Mouse (Mus musculus) ES-E14 (cell line): ENCODE data around the gene Gcc2.

Experiments used
- CHD2 ChIP-seq: IDR thresholded peaks from 2 replicates; pipeline ENCODE4 v1.6.1; 2014; ENCODE audit warnings: mild to moderate bottlenecking, low read depth, low read length, inconsistent platforms
- ZC3H11A ChIP-seq: IDR thresholded peaks from 2 replicates; pipeline ENCODE4 v1.6.1; 2012; ENCODE audit warnings: low read depth, mild to moderate bottlenecking, inconsistent platforms, low read length, borderline replicate concordance

DNA sequence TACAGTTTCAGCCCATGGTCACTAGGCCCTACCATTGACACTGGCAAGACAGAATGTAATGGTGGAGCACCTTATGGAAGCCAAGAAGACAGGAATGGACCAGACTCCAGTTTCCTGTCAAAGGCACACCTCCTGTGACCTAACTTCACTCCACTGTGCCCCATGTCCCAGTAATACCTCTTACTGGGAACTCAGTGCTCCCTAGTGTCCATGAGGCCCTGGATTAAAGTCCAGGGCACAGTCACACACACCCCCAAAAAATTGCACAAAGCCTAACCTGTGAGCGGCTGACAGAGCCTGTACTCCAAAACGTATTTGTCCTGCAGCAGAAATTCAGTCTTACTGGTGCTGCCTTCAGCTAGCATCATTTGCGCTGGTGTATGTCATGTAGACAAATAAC lies 40.3 kb downstream of the Gcc2 start:
- TF ChIP-seq CHD2, result no peak
- TF ChIP-seq ZC3H11A, result no peak
